In genomic region chr13:14522906-14523269, GRCm38 (mm10) we compare ENCODE assay signal across 8 mouse cellular contexts. TPM values are rescaled to one million over a fixed set of nuclear protein-coding genes. Genes with fewer than 3 reads are reported as not detected.
DNase-seq lines count a peak whose midpoint lies in the region; ATAC-seq and TF ChIP-seq lines count a peak whose summit lies in the region.

Gene Hecw1 (minus strand): TSS chr13:14523228.

- H3K27me3 ChIP-seq in kidney, embryonic 15.5 days = peaks cover 43% of the 10 kb centered on the region
- H3K27me3 ChIP-seq in embryonic facial prominence, embryonic 10.5 days (replicated peaks; ENCODE audit: low read depth, poor library complexity, severe bottlenecking) = peaks cover 46% of the 10 kb centered on the region
- H3K27me3 ChIP-seq in hindbrain, embryonic 14.5 days (ENCODE audit: control insufficient read depth, insufficient read depth, low read length) = no peaks in the 10 kb centered on the region
- H3K27me3 ChIP-seq in limb, embryonic 14.5 days (ENCODE audit: control insufficient read depth, insufficient read depth, low read length) = peaks cover 30% of the 10 kb centered on the region; the same call in 1 of the 2 replicates

- WGBS in kidney, embryonic 15.5 days = under 1% methylated on average over 15 of the region's 15 CpGs
- under 1% methylated on average over 15 of the region's 15 CpGs for WGBS in embryonic facial prominence, embryonic 10.5 days
- WGBS in hindbrain, embryonic 14.5 days = under 1% methylated on average over 15 of the region's 15 CpGs
- under 1% methylated on average over 15 of the region's 15 CpGs for WGBS in limb, embryonic 14.5 days

- no peaks in the 10 kb centered on the region for H3K9me3 ChIP-seq in kidney, embryonic 15.5 days (replicated peaks)
- no peaks in the 10 kb centered on the region for H3K9me3 ChIP-seq in embryonic facial prominence, embryonic 10.5 days
- no peaks in the 10 kb centered on the region for H3K9me3 ChIP-seq in hindbrain, embryonic 14.5 days (ENCODE audit: control insufficient read depth, low read length)
- H3K9me3 ChIP-seq in limb, embryonic 14.5 days (ENCODE audit: control insufficient read depth, low read length) = no peaks in the 10 kb centered on the region

- peaks cover 13% of the 10 kb centered on the region for H3K4me1 ChIP-seq in kidney, embryonic 15.5 days
- H3K4me1 ChIP-seq in embryonic facial prominence, embryonic 10.5 days = peaks cover 14% of the 10 kb centered on the region
- H3K4me1 ChIP-seq in hindbrain, embryonic 14.5 days (replicated peaks; ENCODE audit: control insufficient read depth, insufficient read depth, low read length) = peaks cover 26% of the 10 kb centered on the region
- H3K4me1 ChIP-seq in limb, embryonic 14.5 days (ENCODE audit: control insufficient read depth, insufficient read depth, low read length) = peaks cover 3% of the 10 kb centered on the region; the same call in 1 of the 2 replicates

- no peak for DNase-seq in kidney, postnatal 14 days
- DNase-seq in embryonic facial prominence, embryonic 10.5 days (ENCODE audit: low spot score) = peak; percentile 50
- DNase-seq in hindbrain, embryonic 14.5 days (ENCODE audit: low spot score) = peak; percentile 75
- no peak for DNase-seq in limb, embryonic 14.5 days (ENCODE audit: low spot score)
- DNase-seq in right cerebral cortex, postnatal 10 days (ENCODE audit: low spot score in 2 of 2) = peak; percentile 85 to 91
- no peak for DNase-seq in gastrocnemius, adult 8-10 months (ENCODE audit: low spot score in 2 of 2)
- no peak for DNase-seq in kidney, adult 18-20 months

- ATAC-seq in kidney, embryonic 15.5 days (replicated peaks; ENCODE audit: low FRiP score) = peak; percentile 71; the same call in 1 of the 2 replicates
- ATAC-seq in hindbrain, embryonic 14.5 days (ENCODE audit: low FRiP score) = peak; percentile 91
- peak; percentile 56 for ATAC-seq in limb, embryonic 14.5 days (ENCODE audit: low FRiP score, low read depth)

- H3K4me2 ChIP-seq in kidney, embryonic 15.5 days = peak within 1 kb of the TSS; percentile 93
- H3K4me2 ChIP-seq in hindbrain, embryonic 14.5 days (replicated peaks) = peak within 1 kb of the TSS; percentile 70
- peak within 1 kb of the TSS; percentile 94 for H3K4me2 ChIP-seq in limb, embryonic 14.5 days (replicated peaks; ENCODE audit: low read depth, low read length, severe bottlenecking)

- no peak for TF ChIP-seq POLR2A in limb, embryonic 14.5 days (IDR thresholded peaks at IDR 0.05; ENCODE audit: borderline replicate concordance, extremely low read depth, insufficient read depth, insufficient read length)

- H3K27ac ChIP-seq in kidney, embryonic 15.5 days = no peak within 1 kb of the TSS
- peak within 1 kb of the TSS; percentile 76 for H3K27ac ChIP-seq in embryonic facial prominence, embryonic 10.5 days (replicated peaks)
- peak within 1 kb of the TSS; percentile 97 for H3K27ac ChIP-seq in hindbrain, embryonic 14.5 days
- no peak within 1 kb of the TSS for H3K27ac ChIP-seq in limb, embryonic 14.5 days (replicated peaks; ENCODE audit: low read depth, low read length)

- 0 out of 2 replicates have a peak within 1 kb of the TSS, but pooled peaks have one; percentile 33 for H3K9ac ChIP-seq in kidney, embryonic 15.5 days
- peak within 1 kb of the TSS; percentile 83 for H3K9ac ChIP-seq in hindbrain, embryonic 14.5 days
- H3K9ac ChIP-seq in limb, embryonic 14.5 days (ENCODE audit: low read depth, low read length, severe bottlenecking) = peak within 1 kb of the TSS; percentile 52

- H3K4me3 ChIP-seq in kidney, embryonic 15.5 days (replicated peaks) = peak within 1 kb of the TSS; percentile 51
- H3K4me3 ChIP-seq in embryonic facial prominence, embryonic 10.5 days = peak within 1 kb of the TSS; percentile 69
- H3K4me3 ChIP-seq in hindbrain, embryonic 14.5 days (replicated peaks; ENCODE audit: low read length) = peak within 1 kb of the TSS; percentile 79
- peak within 1 kb of the TSS; percentile 48 for H3K4me3 ChIP-seq in limb, embryonic 14.5 days (replicated peaks; ENCODE audit: low read length)

- H3K36me3 ChIP-seq in kidney, embryonic 15.5 days = no peaks in the 10 kb centered on the region
- H3K36me3 ChIP-seq in embryonic facial prominence, embryonic 10.5 days (replicated peaks) = no peaks in the 10 kb centered on the region
- no peaks in the 10 kb centered on the region for H3K36me3 ChIP-seq in hindbrain, embryonic 14.5 days (replicated peaks; ENCODE audit: control insufficient read depth, insufficient read depth)
- H3K36me3 ChIP-seq in limb, embryonic 14.5 days (ENCODE audit: control insufficient read depth, insufficient read depth, low read length) = no peaks in the 10 kb centered on the region

RNA-seq across cellular contexts. Expression of gene Hecw1, which starts in this region (rescaled TPM):
- polyA plus RNA-seq in kidney, embryonic 15.5 days (2015; fragmentation: Nextera tagmentation; extraction: Ambion mirVana) = 0.17 and 0.44 TPM in 2 replicates
- polyA plus RNA-seq in embryonic facial prominence, embryonic 10.5 days (2016; fragmentation: Nextera tagmentation; extraction: Ambion mirVana) = 1.5 and 1.6 TPM in 2 replicates
- 42.6 and 48.7 TPM in 2 replicates for polyA plus RNA-seq in hindbrain, embryonic 14.5 days (2014; fragmentation: Nextera tagmentation; extraction: Ambion mirVana)
- 0.13 and 0.21 TPM in 2 replicates for polyA plus RNA-seq in limb, embryonic 14.5 days (2012; rRNA removed)
- 0.07 and 0.34 TPM in 2 replicates for polyA plus RNA-seq in limb, embryonic 14.5 days (2014; fragmentation: Nextera tagmentation; extraction: Ambion mirVana)
- under 1 TPM in 2 of 4 experiments, not detected in 2; 0.10 to 0.22 TPM for total RNA-seq in gastrocnemius, adult 8-10 months (2022)

Comparison
In these comparisons a context has a peak if more than half of its experiments do, and no peak if none do; other contexts are left out.
1. RNA of gene Hecw1 (polyA plus RNA-seq): 42.6 to 48.7 TPM in hindbrain, embryonic 14.5 days; 1.5 to 1.6 TPM in embryonic facial prominence, embryonic 10.5 days, 0.17 to 0.44 TPM in kidney, embryonic 15.5 days and 0.07 to 0.34 TPM in limb, embryonic 14.5 days; every median in the first group is over 10 times any median in the second.
2. Peak in ATAC-seq, H3K4me3 ChIP-seq, H3K9ac ChIP-seq and H3K4me2 ChIP-seq in kidney, embryonic 15.5 days; RNA of the gene not detected or under 1 TPM.
3. Peak in ATAC-seq, H3K4me3 ChIP-seq, H3K9ac ChIP-seq and H3K4me2 ChIP-seq in limb, embryonic 14.5 days; RNA of the gene not detected or under 1 TPM.
4. H3K27ac ChIP-seq: peak in embryonic facial prominence, embryonic 10.5 days (single experiment) and hindbrain, embryonic 14.5 days (single experiment); none in kidney, embryonic 15.5 days (single experiment) and limb, embryonic 14.5 days (single experiment).
5. H3K9ac ChIP-seq: peak in every context shown above with its lines; median percentile 83 in hindbrain, embryonic 14.5 days; 52 in limb, embryonic 14.5 days; 33 in kidney, embryonic 15.5 days.
6. DNase-seq: peak in embryonic facial prominence, embryonic 10.5 days (single experiment), hindbrain, embryonic 14.5 days (single experiment) and right cerebral cortex, postnatal 10 days (2 of 2); none in kidney, postnatal 14 days (single experiment), limb, embryonic 14.5 days (single experiment), gastrocnemius, adult 8-10 months (0 of 2) and kidney, adult 18-20 months (single experiment).
7. Peak in every context shown above with its lines, with median percentiles within 50 percentile points of each other: ATAC-seq, H3K4me2 ChIP-seq and H3K4me3 ChIP-seq.